Mouse (Mus musculus): ENCODE results near the gene Slco3a1. TPM values are rescaled to one million over a fixed set of nuclear protein-coding genes. Genes with fewer than 3 reads are reported as not detected.

Gene Slco3a1
- total RNA-seq, 1 experiment: 9.0 TPM

DNA sequence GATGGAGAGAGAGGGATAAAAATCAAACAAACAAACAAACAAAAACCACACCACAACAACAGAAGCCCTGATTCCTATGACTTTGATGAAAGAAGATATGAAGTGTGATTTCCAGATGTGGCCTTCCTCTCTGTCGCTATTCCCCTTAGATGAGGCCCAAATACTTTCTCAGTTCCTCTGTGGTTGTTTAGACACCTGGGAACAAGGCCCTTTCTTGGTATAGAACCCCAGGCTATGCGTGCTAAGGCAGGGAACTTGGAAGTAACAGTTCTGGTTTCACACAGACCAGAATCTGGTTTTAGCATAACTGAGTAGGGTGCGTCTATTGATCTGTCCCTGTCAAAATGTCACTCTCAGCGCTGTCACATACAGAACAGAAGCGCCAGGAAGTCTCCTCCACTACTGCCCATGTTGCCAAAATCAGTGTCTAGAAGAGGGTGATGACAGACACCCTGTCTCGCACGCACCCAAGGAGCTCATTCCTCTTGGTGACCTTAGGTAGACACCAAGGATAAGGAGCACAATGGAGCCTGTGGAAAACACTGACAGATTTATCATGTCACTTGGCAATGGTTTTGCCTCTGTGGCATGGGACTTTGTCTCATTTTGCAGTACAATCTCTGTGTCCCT, 23.0 kb downstream of the Slco3a1 start:
- no peak for TF ChIP-seq MAFK (IDR thresholded peaks at IDR 0.05; ENCODE audit: insufficient read depth, low read depth, low read length)
- TF ChIP-seq CHD2 (IDR thresholded peaks at IDR 0.05; ENCODE audit: low read depth, low read length): no peak
- no peak for TF ChIP-seq ZC3H11A (IDR thresholded peaks at IDR 0.05; ENCODE audit: borderline replicate concordance, low read depth, low read length)
- no peak for TF ChIP-seq HCFC1 (IDR thresholded peaks at IDR 0.05; ENCODE audit: borderline replicate concordance, insufficient read depth, low read length)
- TF ChIP-seq ZNF384 (IDR thresholded peaks at IDR 0.05; ENCODE audit: low read depth, low read length): no peak
- no peaks in the 10 kb centered on the region for H3K9me3 ChIP-seq (ENCODE audit: control insufficient read depth, insufficient read depth, low read depth, low read length)
- in situ Hi-C loops (cut with MboI; ENCODE audit: low sequenced_read_pairs in 2 of 2, unreplicated experiment in 2 of 2): no loop called here
- H3K4me1 ChIP-seq (ENCODE audit: control insufficient read depth in 2 of 2, insufficient read depth in 2 of 2, low read length in 2 of 2, poor library complexity in 1 of 2): no peaks in the 10 kb centered on the region
- no peak overlapping the region for H3K27ac ChIP-seq (ENCODE audit: insufficient read depth, low read depth, low read length, poor library complexity, severe bottlenecking)
- no peak overlapping the region for H3K9ac ChIP-seq (ENCODE audit: insufficient read depth, low read depth, low read length, poor library complexity, severe bottlenecking)
- DNase-seq (ENCODE audit: low read depth, low spot score): no peak
- H3K4me3 ChIP-seq (ENCODE audit: insufficient read depth in 1 of 2, low read depth in 1 of 2, low read length in 2 of 2, poor library complexity in 1 of 2, severe bottlenecking in 1 of 2): no peak overlapping the region
- no peaks in the 10 kb centered on the region for H3K36me3 ChIP-seq (ENCODE audit: control insufficient read depth, insufficient read depth, low read length, poor library complexity, severe bottlenecking)

DNA sequence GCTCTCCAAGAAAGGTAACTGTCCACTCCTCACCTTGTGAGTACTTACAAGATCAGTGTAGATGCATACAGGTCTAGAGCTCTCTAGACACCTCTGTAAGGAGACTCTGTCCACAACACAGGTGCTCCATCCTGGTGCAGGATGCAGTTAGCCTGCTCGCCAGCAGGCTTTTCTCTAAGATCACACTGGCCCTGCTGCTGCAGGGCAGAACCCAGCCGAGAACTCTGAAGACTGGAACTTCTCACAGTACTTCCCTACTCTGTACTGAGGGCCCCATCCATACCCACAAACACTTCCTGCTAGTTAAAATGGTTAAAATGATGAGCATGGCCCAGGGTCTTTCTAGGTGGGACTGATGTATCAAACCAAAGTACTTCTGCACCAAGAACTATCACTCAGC, 24.7 kb downstream of the Slco3a1 start:
- H3K4me3 ChIP-seq (ENCODE audit: insufficient read depth in 1 of 2, low read depth in 1 of 2, low read length in 2 of 2, poor library complexity in 1 of 2, severe bottlenecking in 1 of 2): no peak overlapping the region
- H3K27ac ChIP-seq (ENCODE audit: insufficient read depth, low read depth, low read length, poor library complexity, severe bottlenecking): no peak overlapping the region
- H3K9me3 ChIP-seq (ENCODE audit: control insufficient read depth, insufficient read depth, low read depth, low read length): no peaks in the 10 kb centered on the region
- no peaks in the 10 kb centered on the region for H3K4me1 ChIP-seq (ENCODE audit: control insufficient read depth in 2 of 2, insufficient read depth in 2 of 2, low read length in 2 of 2, poor library complexity in 1 of 2)
- DNase-seq (ENCODE audit: low read depth, low spot score): no peak
- TF ChIP-seq ZC3H11A (IDR thresholded peaks at IDR 0.05; ENCODE audit: borderline replicate concordance, low read depth, low read length) (no peak), MAFK (IDR thresholded peaks at IDR 0.05; ENCODE audit: insufficient read depth, low read depth, low read length) (no peak), HCFC1 (IDR thresholded peaks at IDR 0.05; ENCODE audit: borderline replicate concordance, insufficient read depth, low read length) (no peak)
- H3K36me3 ChIP-seq (ENCODE audit: control insufficient read depth, insufficient read depth, low read length, poor library complexity, severe bottlenecking): no peaks in the 10 kb centered on the region
- H3K9ac ChIP-seq (ENCODE audit: insufficient read depth, low read depth, low read length, poor library complexity, severe bottlenecking): no peak overlapping the region
- in situ Hi-C loops (cut with MboI; ENCODE audit: low sequenced_read_pairs in 2 of 2, unreplicated experiment in 2 of 2): no loop called here

- in situ Hi-C loops (cut with MboI; ENCODE audit: low sequenced_read_pairs in 2 of 2, unreplicated experiment in 2 of 2): no loop called here
- TF ChIP-seq CHD2 (IDR thresholded peaks at IDR 0.05; ENCODE audit: low read depth, low read length) (no peak), ZNF384 (IDR thresholded peaks at IDR 0.05; ENCODE audit: low read depth, low read length) (no peak), MAFK (IDR thresholded peaks at IDR 0.05; ENCODE audit: insufficient read depth, low read depth, low read length) (no peak), HCFC1 (IDR thresholded peaks at IDR 0.05; ENCODE audit: borderline replicate concordance, insufficient read depth, low read length) (no peak), ZC3H11A (IDR thresholded peaks at IDR 0.05; ENCODE audit: borderline replicate concordance, low read depth, low read length) (no peak)
- Histone ChIP-seq H3K36me3 (ENCODE audit: control insufficient read depth, insufficient read depth, low read length, poor library complexity, severe bottlenecking) (no peaks in the 10 kb centered on the region), H3K4me1 (ENCODE audit: control insufficient read depth in 2 of 2, insufficient read depth in 2 of 2, low read length in 2 of 2, poor library complexity in 1 of 2) (no peaks in the 10 kb centered on the region), H3K9ac (ENCODE audit: insufficient read depth, low read depth, low read length, poor library complexity, severe bottlenecking) (no peak overlapping the region), H3K4me3 (ENCODE audit: insufficient read depth in 1 of 2, low read depth in 1 of 2, low read length in 2 of 2, poor library complexity in 1 of 2, severe bottlenecking in 1 of 2) (no peak overlapping the region), H3K9me3 (ENCODE audit: control insufficient read depth, insufficient read depth, low read depth, low read length) (no peaks in the 10 kb centered on the region), H3K27ac (ENCODE audit: insufficient read depth, low read depth, low read length, poor library complexity, severe bottlenecking) (no peak overlapping the region)
- no peak for DNase-seq (ENCODE audit: low read depth, low spot score)
These were observed 25.3 kb downstream of the Slco3a1 start for GRCm38 (mm10) chr7:74529183-74529757.

GRCm38 (mm10) chr7:74528182-74528581, 26.4 kb downstream of the Slco3a1 start:
- in situ Hi-C loops (cut with MboI; ENCODE audit: low sequenced_read_pairs in 2 of 2, unreplicated experiment in 2 of 2): no loop called here
- no peaks in the 10 kb centered on the region for H3K36me3 ChIP-seq (ENCODE audit: control insufficient read depth, insufficient read depth, low read length, poor library complexity, severe bottlenecking)
- no peak overlapping the region for H3K27ac ChIP-seq (ENCODE audit: insufficient read depth, low read depth, low read length, poor library complexity, severe bottlenecking)
- no peak overlapping the region for H3K4me3 ChIP-seq (ENCODE audit: insufficient read depth in 1 of 2, low read depth in 1 of 2, low read length in 2 of 2, poor library complexity in 1 of 2, severe bottlenecking in 1 of 2)
- TF ChIP-seq MAFK (IDR thresholded peaks at IDR 0.05; ENCODE audit: insufficient read depth, low read depth, low read length) (no peak), ZC3H11A (IDR thresholded peaks at IDR 0.05; ENCODE audit: borderline replicate concordance, low read depth, low read length) (no peak), ZNF384 (IDR thresholded peaks at IDR 0.05; ENCODE audit: low read depth, low read length) (no peak)
- DNase-seq (ENCODE audit: low read depth, low spot score): no peak
- H3K9me3 ChIP-seq (ENCODE audit: control insufficient read depth, insufficient read depth, low read depth, low read length): no peaks in the 10 kb centered on the region
- no peak overlapping the region for H3K9ac ChIP-seq (ENCODE audit: insufficient read depth, low read depth, low read length, poor library complexity, severe bottlenecking)
- no peaks in the 10 kb centered on the region for H3K4me1 ChIP-seq (ENCODE audit: control insufficient read depth in 2 of 2, insufficient read depth in 2 of 2, low read length in 2 of 2, poor library complexity in 1 of 2)

DNA sequence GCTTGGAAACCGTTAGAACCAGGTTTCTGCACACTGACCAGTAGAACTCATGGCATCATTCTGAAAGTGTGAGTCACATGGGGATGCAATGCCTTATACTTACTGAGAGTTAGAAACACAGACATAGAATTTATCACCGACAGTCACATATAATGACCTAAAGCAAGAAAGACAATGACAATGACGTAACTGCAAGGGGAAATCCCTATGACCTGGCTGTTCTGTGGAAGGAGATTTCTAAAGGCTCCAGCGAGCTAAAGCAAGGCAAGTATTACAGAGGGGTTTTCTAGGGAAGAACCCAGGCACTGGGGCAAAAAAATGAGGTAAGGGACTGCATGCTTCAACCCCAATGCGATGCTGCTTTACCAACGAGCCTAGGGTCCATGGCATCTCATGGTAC, 26.9 kb downstream of the Slco3a1 start:
- H3K36me3 ChIP-seq (ENCODE audit: control insufficient read depth, insufficient read depth, low read length, poor library complexity, severe bottlenecking): no peaks in the 10 kb centered on the region
- H3K4me1 ChIP-seq (ENCODE audit: control insufficient read depth in 2 of 2, insufficient read depth in 2 of 2, low read length in 2 of 2, poor library complexity in 1 of 2): no peaks in the 10 kb centered on the region
- no peak overlapping the region for H3K27ac ChIP-seq (ENCODE audit: insufficient read depth, low read depth, low read length, poor library complexity, severe bottlenecking)
- no peak overlapping the region for H3K9ac ChIP-seq (ENCODE audit: insufficient read depth, low read depth, low read length, poor library complexity, severe bottlenecking)
- H3K4me3 ChIP-seq (ENCODE audit: insufficient read depth in 1 of 2, low read depth in 1 of 2, low read length in 2 of 2, poor library complexity in 1 of 2, severe bottlenecking in 1 of 2): no peak overlapping the region
- in situ Hi-C loops (cut with MboI; ENCODE audit: low sequenced_read_pairs in 2 of 2, unreplicated experiment in 2 of 2): no loop called here
- no peak for DNase-seq (ENCODE audit: low read depth, low spot score)
- no peaks in the 10 kb centered on the region for H3K9me3 ChIP-seq (ENCODE audit: control insufficient read depth, insufficient read depth, low read depth, low read length)
- TF ChIP-seq ZNF384 (IDR thresholded peaks at IDR 0.05; ENCODE audit: low read depth, low read length) (no peak), HCFC1 (IDR thresholded peaks at IDR 0.05; ENCODE audit: borderline replicate concordance, insufficient read depth, low read length) (no peak), ZC3H11A (IDR thresholded peaks at IDR 0.05; ENCODE audit: borderline replicate concordance, low read depth, low read length) (no peak), CHD2 (IDR thresholded peaks at IDR 0.05; ENCODE audit: low read depth, low read length) (no peak), MAFK (IDR thresholded peaks at IDR 0.05; ENCODE audit: insufficient read depth, low read depth, low read length) (no peak)
